Mouse (Mus musculus) layer of hippocampus, adult 9-10 months (tissue): ENCODE measurements around the gene Susd6.

Source experiments
- DNase-seq: peaks from one replicate; pipeline ENCODE4 v3.0.0; 2022; ENCODE audit warnings: low spot score

The Susd6 gene

DNA sequence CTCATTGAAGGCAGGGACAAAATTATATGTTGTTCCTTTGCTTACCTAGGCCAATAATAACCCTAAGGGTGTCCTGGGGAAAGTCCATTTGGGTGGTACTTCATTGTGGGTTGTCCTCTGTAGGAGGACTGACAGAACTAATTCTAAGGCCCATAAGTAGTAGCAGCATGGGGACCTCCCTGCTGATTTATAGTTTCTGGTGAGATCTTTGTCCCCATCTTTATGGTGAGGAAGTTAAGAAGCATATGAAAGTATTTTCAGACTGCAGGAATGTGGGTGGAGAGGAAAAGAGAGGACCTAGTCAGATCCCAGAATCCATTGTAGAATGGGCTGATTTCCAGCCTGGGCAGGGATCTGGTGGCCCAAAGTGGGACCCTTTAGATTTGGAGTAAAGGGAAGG, 48.0 kb downstream of the Susd6 start:
- no peak for DNase-seq

DNA sequence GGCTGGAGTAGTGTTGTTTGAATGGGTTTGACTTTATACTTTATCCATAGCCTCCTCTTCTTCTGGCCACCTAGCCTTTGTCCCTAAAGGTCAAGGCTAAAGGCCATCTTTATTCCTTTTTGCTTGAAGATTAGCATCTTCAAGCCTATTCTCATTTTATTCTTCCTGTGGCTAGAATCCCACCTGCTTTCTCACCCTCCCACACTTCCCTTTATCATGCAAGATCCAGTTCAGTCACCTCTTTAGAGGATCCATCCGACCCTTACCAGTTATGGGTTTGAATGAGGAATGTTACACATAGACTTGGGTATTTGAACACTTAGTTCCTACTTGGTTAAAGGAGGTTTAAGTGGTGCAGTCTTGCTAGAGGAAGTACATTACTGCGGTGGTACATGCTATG, 48.5 kb downstream of the Susd6 start:
- DNase-seq, result no peak

- DNase-seq, result no peak
These were observed 49.3 kb downstream of the Susd6 start for GRCm38 (mm10) chr12:80839631-80840030.

DNA sequence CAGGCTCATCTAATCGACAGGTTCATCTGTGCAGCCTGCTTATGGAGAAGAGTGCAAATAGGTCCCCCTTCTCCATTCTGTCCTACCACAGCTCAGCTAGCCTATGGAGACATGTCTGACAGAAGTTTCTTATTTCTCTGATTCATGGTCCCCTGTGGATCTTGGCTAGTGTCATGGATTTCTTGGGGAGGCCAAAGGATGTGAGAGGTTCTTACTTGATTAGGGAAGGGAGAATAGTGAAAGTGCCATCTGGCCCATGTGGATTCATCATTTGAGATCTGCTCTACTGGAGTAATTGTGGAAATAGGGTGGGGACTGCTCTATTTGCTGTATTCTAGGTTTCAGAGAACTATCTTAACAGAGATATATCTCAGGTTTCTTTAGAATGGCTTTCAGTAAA, 51.3 kb downstream of the Susd6 start:
- no peak for DNase-seq

- no peak for DNase-seq
These were observed 52.3 kb downstream of the Susd6 start for GRCm38 (mm10) chr12:80842609-80843008.

GRCm38 (mm10) chr12:80843236-80843635, 52.9 kb downstream of the Susd6 start:
- DNase-seq, result no peak

DNA sequence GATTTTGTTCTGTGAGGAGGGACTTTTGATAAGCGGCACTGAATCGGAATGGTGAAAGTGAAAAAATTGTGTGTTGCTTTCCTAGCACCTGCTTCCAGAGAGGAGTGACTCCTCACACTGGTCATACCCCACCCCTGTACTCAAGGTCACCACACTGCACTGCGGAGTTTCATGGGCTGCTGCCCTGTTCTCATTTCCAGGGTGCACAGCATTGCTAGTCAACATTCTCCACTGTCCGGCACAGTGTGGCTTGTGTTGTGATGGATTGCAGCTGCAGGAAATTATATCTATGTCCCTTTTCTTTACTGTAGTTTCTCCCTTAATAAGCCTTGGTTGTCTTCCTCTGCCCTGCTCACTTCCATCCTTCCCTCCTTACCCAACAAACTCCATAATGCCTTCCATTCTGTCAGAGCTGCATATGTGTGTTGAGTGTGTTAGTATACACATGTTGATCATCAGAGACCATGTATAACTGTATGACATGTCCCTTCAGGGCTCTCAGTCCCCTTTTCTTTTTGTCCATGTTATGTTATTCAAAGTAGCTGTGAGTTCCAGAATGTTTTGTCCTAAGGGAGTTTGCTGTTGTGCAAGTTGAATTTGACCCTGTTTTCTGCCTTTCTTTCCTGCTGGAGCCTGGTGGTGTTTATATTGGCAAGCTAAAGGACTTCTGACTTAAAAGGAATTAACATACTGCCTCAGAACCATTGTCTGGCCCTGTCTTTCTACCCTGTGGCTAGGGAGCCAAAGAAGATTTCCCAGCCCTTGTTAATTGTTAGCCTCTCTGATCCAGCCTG, 53.5 kb downstream of the Susd6 start:
- DNase-seq, result no peak

GRCm38 (mm10) chr12:80845901-80846300, 55.6 kb downstream of the Susd6 start:
- no peak for DNase-seq

GRCm38 (mm10) chr12:80846861-80847268, 56.6 kb downstream of the Susd6 start:
- no peak for DNase-seq

DNA sequence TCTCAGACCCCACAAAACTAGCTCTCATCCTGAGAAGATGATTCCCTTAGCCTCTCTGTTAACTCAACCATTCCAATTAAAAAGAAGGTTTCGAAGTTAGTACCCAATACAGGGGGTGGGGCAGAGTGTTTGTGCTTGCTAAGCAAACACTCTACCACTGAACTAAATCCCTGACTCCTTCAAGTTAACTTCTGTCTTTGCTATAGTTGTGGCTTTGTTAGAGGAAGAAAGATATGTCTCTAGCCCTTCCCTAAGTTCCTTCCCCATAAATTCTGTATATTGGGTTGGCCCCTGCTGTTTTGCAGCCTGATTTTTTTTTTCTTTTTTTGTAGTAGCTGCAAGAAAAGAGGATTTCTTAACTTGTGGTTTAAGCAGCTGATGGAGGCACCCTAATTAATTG, 61.7 kb downstream of the Susd6 start:
- no peak for DNase-seq

GRCm38 (mm10) chr12:80853737-80854136, 63.4 kb downstream of the Susd6 start:
- no peak for DNase-seq

DNA sequence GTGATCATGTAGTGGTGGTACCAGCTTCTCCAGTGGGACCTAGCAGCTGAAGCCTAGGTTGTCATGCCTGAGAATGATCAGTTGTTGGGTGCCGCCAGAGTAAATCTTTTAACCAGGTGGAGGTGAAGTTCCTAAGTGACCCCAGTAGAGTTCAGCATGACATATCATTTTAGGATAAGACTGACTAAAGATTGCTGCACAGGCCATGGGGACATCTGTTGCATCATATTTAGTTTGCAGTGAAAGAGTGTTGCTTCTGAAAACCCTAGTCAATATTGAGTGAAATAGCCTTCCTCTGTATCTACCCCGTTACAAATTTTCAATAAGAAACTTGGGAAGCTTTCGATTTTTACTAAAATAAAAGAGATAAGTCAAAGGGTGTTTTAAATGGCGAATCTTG, 64.4 kb downstream of the Susd6 start:
- no peak for DNase-seq

GRCm38 (mm10) chr12:80855100-80855499, 64.8 kb downstream of the Susd6 start:
- no peak for DNase-seq

DNA sequence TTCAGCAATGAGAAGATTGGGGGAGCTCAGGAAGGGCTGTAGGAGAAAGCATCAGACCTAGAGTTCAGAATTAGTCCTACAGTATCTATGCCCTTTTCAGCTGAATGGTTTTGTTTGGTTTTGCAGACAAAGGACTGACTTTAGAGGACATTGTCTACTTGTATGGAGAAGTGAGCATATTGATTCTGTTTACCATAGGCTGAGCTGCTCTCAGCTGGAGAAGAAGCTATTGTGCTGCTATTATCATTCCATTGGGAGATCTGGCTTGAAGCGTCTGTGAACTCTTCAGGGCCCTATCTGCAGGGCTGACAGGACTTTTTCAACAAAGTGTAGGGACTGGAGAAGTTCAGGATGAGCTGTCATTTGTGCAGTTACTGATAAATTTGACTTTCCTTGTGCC, 65.3 kb downstream of the Susd6 start:
- DNase-seq, result no peak

- no peak for DNase-seq
These were observed 67.5 kb downstream of the Susd6 start for GRCm38 (mm10) chr12:80857636-80858293.

- no peak for DNase-seq
These were observed 68.0 kb downstream of the Susd6 start for GRCm38 (mm10) chr12:80858307-80858706.

DNA sequence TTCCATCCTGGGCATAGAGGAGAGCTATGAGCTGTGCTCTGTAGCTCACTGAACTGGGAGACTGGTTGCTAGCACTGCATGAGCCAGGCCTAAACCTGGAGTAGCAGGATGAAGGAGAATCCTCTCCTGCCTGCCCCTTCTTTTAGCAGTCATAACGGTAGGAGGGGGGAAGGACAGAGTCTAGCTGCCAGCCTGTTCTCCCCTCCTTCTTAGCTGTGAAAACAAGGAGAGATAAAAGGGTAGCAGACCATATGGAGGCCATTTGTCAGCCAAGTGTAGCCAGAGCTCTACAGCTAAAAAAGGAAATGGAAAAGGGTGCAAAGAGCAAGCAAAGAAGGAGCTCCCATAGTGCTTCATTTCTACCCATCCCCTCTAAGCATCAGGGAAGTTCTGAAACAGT, 71.6 kb downstream of the Susd6 start:
- no peak for DNase-seq

- DNase-seq, result no peak
These were observed 73.1 kb downstream of the Susd6 start for GRCm38 (mm10) chr12:80863370-80863769.

DNA sequence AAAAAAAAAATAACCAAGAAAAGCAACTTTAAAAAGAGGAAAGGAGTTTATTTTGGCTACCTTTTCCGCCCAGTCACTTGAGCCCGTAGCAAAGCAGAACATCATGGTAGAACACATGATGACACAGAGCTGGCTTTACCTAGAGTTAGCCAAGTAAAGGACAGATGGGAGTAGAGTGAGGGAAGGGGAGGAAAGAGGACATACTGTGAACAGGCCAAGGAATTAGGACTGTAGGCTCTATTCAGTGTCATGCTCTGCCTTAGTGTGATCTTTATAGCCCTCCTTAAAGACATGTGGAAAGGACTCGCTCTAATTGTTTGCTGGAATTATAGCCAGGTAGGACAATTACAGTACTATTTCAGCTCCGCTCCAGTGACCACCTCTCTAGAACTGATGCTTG, 74.9 kb downstream of the Susd6 start:
- DNase-seq, result no peak

DNA sequence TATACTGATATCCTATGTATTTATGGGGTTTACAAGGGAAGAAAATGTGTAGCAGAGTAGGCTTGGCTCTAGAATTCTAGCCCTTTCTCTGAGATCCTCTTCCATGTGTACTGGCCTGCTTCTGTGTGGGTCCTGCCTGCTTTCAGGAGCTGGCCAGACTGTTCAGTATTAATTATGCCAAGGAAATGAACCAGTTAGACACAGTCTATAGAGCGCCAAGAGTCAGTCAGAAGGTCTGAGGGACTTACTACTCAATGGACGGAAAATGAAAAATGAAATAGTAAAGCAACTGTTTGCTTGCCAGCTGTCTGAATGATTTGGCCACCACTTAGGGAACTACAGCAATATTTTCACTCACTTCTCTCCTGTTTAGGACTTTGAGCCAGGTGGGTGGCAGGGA, 75.7 kb downstream of the Susd6 start:
- DNase-seq, result no peak

- DNase-seq, result no peak
These were observed 76.8 kb downstream of the Susd6 start for GRCm38 (mm10) chr12:80867083-80867482.

GRCm38 (mm10) chr12:80868401-80868800, 78.1 kb downstream of the Susd6 start:
- no peak for DNase-seq

GRCm38 (mm10) chr12:80877215-80878092, 87.1 kb downstream of the Susd6 start:
- no peak for DNase-seq
